Mouse (Mus musculus) hindbrain, postnatal 0 days (tissue): ENCODE results near the gene Fpr3. TPM values are rescaled to one million over a fixed set of nuclear protein-coding genes. Genes with fewer than 3 reads are reported as not detected.

Experiments used
- ATAC-seq: fragments of 200-750 bp; cut with Nextera tagmentation; 2 replicates; pipeline ENCODE4 v1.8.0; 2017; ENCODE audit warnings: mild to moderate bottlenecking, moderate TSS enrichment, moderate library complexity
- DNase-seq: peaks from one replicate; pipeline ENCODE4 v3.0.0-alpha.2; 2015; ENCODE audit warnings: low spot score
- H3K27ac ChIP-seq: fragments of 300-500 bp; sonication (generic); 2 replicates; pipeline ENCODE4 v1.5.1; 2014; ENCODE audit warnings: mild to moderate bottlenecking
- H3K27me3 ChIP-seq: fragments of 300-500 bp; sonication (generic); 2 replicates; pipeline ENCODE4 v1.6.1; 2014; ENCODE audit warnings: low read length, mixed read lengths; ENCODE audit not compliant: insufficient read depth
- H3K36me3 ChIP-seq: fragments of 300-500 bp; sonication (generic); 2 replicates; pipeline ENCODE4 v1.6.1; 2014; ENCODE audit warnings: low read length, mixed read lengths; ENCODE audit not compliant: insufficient read depth
- H3K4me1 ChIP-seq: fragments of 300-500 bp; sonication (generic); 2 replicates; pipeline ENCODE4 v1.6.1; 2014; ENCODE audit warnings: antibody characterized with exemption, low read length, mixed read lengths; ENCODE audit not compliant: insufficient read depth
- H3K4me2 ChIP-seq: fragments of 300-500 bp; sonication (generic); 2 replicates; pipeline ENCODE4 v1.6.1; 2014; ENCODE audit warnings: low read depth, mild to moderate bottlenecking, low read length, moderate library complexity, mixed read lengths
- H3K4me3 ChIP-seq: fragments of 300-500 bp; sonication (generic); 2 replicates; pipeline ENCODE4 v1.5.1; 2014; ENCODE audit warnings: low read length
- H3K9ac ChIP-seq: fragments of 300-500 bp; sonication (generic); replicated peaks from 2 replicates; pipeline ENCODE4 v1.6.1; 2014; ENCODE audit warnings: mild to moderate bottlenecking, low read length, moderate library complexity, mixed read lengths
- H3K9me3 ChIP-seq: fragments of 300-500 bp; sonication (generic); 2 replicates; pipeline ENCODE4 v1.6.1; 2016; ENCODE audit warnings: low read length, mixed read lengths
- CTCF ChIP-seq: IDR thresholded peaks from 2 replicates; pipeline ENCODE4 v1.5.1; 2016; ENCODE audit warnings: antibody characterized with exemption, control low read depth, low read depth
- WGBS: fragments of 180-500 bp; shearing (Covaris S2); extraction: QIAGEN DNeasy Blood & Tissue Kit; methylation state at CpG from one replicate; pipeline ENCODE4 v1.1.7; 2014; 5-methylcytosine and 5-hydroxymethylcytosine counted together
- polyA plus RNA-seq: library from polyadenylated mRNA; unstranded; fragments of >200 nt; fragmentation: Nextera tagmentation; extraction: Ambion mirVana; gene quantifications from 2 replicates; pipeline ENCODE4 v1.2.1, GENCODE M21; 2015
- total RNA-seq: library from RNA; depleted of rRNA; stranded (reverse); fragments of >200 nt; gene quantifications from 2 replicates; pipeline ENCODE4 v1.2.3, GENCODE M21; 2014

Fpr3 gene
- total and polyA plus RNA-seq, 2 experiments from 2014 or later = not detected

DNA sequence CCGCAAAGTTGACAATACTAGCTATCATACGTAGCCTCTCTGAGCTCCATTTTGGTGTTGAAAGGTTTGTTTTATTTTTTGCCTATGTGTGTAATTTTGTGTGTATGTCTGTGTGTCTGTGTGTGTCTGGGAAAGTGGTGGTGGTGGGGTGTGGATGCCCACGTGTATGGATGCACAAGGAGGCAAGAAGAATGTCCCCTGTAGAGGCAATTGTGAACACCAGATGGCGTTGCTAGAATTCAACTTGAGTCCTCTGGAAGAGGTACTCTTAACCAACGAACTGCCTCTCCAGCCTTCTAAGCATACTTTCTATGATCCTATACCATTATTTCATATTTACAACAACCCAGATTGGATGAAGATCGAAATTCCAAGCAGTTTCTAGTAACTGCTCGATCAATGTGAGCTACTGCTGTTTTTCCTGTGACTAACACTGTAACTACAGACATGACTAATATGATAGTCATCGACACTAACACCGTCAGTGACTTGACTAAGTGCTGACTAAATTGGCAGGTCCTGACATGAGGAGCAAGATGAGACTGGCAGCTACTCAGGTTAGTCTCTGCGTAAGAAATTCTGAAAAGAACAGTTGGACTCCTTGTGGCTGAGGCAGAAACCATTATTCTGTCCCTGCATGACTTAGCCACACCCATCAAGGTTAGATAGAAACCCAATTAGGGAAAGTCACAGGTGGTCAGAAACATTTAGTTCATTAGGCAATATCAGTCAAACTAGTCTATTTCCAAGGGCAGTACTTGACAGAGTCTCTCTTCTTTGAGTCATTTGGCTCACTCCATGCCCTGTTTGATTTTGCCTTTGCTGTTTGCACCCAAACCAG is 42.2 kb upstream of the Fpr3 start:
- H3K4me1 ChIP-seq = no peaks in the 10 kb centered on the region
- WGBS = 71% methylated on average over 10 of the region's 10 CpGs

DNA sequence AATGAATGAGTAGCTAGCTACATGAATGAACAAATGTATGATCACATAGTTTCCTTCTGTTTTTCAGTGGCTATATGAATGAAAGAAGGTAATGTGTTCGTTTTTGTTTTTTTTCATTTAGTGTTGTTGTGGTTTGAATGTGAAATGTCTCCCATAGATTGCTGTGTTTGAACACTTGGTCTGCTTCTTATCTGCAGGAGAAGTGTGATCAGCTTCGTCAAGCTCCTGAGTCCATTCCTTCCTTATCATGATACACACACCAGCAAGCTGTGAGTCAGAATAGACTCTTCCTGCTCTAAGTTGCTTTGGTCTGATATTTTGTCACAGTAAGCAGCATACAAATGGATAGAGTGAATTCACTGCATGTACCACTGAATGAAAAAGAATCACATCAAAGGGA is 38.7 kb upstream of the Fpr3 start:
- H3K9ac ChIP-seq = no peak overlapping the region
- no peaks in the 10 kb centered on the region for H3K36me3 ChIP-seq
- no peaks in the 10 kb centered on the region for H3K9me3 ChIP-seq
- DNase-seq (no peak), ATAC-seq (no peak)
- WGBS = 76% methylated on average over 2 of the region's 2 CpGs
- H3K27me3 ChIP-seq = no peaks in the 10 kb centered on the region
- no peaks in the 10 kb centered on the region for H3K4me1 ChIP-seq
- no peak overlapping the region for H3K4me2 ChIP-seq
- no peak overlapping the region for H3K27ac ChIP-seq
- H3K4me3 ChIP-seq = no peak overlapping the region
- TF ChIP-seq CTCF = no peak

More for the DNA sequence above, 42.2 kb upstream of the Fpr3 start:
- Histone ChIP-seq H3K4me2 (no peak overlapping the region), H3K27me3 (no peaks in the 10 kb centered on the region), H3K36me3 (no peaks in the 10 kb centered on the region; the same call in 1 of the 2 replicates), H3K9ac (no peak overlapping the region), H3K4me3 (no peak overlapping the region), H3K27ac (no peak overlapping the region), H3K9me3 (no peaks in the 10 kb centered on the region)
- DNase-seq = no peak
- TF ChIP-seq CTCF = peak; percentile 40; the same call in 1 of the 2 replicates
- ATAC-seq = no peak

DNA sequence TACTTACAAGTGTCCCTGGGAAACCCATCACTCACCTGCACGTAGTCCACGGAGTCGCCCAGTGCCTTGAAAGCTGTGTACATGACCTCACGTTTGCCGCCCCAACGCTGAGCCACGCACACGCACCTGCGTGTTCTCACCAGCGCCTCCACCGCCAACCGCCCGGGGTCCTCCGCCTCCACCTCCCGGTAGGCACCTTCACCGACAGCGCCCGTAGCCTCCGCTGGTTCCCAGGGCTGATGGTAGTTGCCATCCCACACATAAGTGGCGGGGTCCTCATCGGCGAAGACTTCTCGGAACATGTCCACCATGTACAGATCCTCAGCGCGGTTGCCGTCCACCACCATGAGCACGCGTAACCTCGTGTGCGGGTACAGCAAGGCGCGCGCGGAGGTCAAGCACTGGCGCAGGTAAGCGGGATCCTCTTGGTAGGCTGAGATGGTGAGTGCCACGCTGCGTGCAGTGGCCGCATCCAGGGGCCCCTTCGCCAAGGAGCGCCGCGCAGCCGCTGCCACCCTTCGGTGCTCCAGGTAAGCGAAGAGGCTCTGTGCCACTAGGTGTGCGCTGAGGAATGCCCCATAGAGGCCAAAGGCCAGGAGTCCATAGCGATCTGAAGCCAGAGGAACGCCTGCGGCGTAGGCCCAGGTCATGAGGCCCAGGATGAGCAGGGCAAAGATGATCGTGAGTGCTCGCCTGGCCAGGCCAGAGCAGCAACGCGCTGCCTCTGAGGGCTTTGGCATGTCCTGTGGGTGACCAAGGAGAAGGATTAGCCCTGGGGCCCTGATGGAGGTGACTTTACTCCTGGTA is 37.5 kb upstream of the Fpr3 start:
- WGBS = 26% methylated on average over 55 of the region's 55 CpGs
- peak; percentile 38 for DNase-seq
- no peak overlapping the region; the same call in 1 of the 2 replicates for H3K27ac ChIP-seq

DNA sequence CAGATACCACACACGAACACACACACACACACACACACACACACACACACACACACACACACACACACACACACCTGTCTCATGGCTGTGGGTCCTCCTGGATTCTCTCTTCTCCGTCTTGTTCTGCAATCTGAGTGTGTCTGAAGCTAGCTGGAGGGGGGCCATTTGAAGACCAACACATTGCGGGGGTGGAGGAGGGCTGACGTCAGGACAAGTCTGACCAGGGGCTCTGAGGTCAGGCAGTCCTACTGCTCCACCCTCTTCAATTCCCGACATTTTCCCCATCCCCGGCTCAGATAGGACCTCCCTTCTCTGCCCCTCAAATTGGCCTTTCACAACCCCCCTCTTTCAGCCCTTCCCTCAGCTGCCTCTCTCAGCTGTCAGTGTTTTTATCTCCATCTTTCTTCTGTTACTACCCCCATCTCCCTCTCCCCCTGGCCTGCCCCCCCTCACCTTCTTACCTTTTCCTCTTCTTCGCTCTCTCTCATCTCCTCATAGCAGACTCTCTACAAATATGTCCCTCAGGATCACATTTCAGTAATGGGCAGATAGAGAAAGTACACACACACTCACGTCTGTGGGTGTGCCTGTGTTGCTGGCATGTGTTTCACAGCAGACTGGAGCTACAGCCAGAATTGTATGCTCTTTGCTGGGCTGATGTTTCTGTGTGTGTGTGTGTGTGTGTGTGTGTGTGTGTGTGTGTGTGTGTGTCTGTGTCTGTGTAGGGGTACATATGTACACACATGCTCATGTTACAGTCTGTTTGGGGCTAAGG is 32.4 kb upstream of the Fpr3 start, which contains the start of gene Has1:
TSS of gene Has1 (minus strand) at position 142 of the 775 bp plus-strand sequence.
- 62% methylated on average over 8 of the region's 8 CpGs for WGBS

More for the DNA sequence above, 37.5 kb upstream of the Fpr3 start:
- ATAC-seq = peak; percentile 64
- H3K4me3 ChIP-seq = peak overlapping the region; percentile 33
- no peaks in the 10 kb centered on the region for H3K9me3 ChIP-seq
- no peaks in the 10 kb centered on the region for H3K36me3 ChIP-seq
- H3K27me3 ChIP-seq = no peaks in the 10 kb centered on the region
- peak; percentile 17; the same call in 1 of the 2 replicates for TF ChIP-seq CTCF
- H3K4me2 ChIP-seq = peak overlapping the region; percentile 52
- peak overlapping the region; percentile 44 for H3K9ac ChIP-seq
- H3K4me1 ChIP-seq = no peaks in the 10 kb centered on the region

DNA sequence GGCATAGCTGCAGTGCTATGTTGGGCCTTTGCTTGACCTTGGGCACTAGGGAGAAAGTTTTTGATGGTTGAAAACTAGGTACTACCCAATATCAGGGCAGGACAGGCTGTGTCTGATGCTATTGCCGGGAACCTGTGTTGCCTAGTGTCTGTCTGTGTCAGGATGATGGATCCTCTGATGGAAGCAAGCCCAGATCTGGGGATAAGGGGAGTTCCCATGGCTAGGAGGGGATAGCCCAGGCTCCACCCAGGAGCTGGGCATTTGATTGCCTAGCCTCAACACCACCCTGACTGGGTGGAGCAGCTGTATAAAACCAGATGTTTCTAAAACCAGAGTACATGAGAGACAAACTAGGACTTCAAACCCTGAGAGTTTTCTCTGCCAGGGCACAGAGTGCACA is 31.0 kb upstream of the Fpr3 start:
- Histone ChIP-seq H3K4me1 (no peaks in the 10 kb centered on the region), H3K4me2 (no peak overlapping the region), H3K4me3 (no peak overlapping the region), H3K36me3 (no peaks in the 10 kb centered on the region), H3K9me3 (no peaks in the 10 kb centered on the region), H3K27ac (no peak overlapping the region), H3K9ac (no peak overlapping the region), H3K27me3 (no peaks in the 10 kb centered on the region)
- no peak for TF ChIP-seq CTCF
- ATAC-seq (no peak), DNase-seq (no peak)
- WGBS = 69% methylated on average over 1 of the region's 1 CpGs

More for the DNA sequence above, 32.4 kb upstream of the Fpr3 start, which contains the start of gene Has1:
- DNase-seq (no peak), ATAC-seq (peak; percentile 8; the same call in 1 of the 2 replicates)
- Histone ChIP-seq H3K9me3 (no peaks in the 10 kb centered on the region), H3K27ac (no peak within 1 kb of the TSS), H3K27me3 (no peaks in the 10 kb centered on the region), H3K36me3 (no peaks in the 10 kb centered on the region), H3K4me1 (no peaks in the 10 kb centered on the region), H3K9ac (no peak within 1 kb of the TSS), H3K4me3 (no peak within 1 kb of the TSS), H3K4me2 (no peak within 1 kb of the TSS)
- TF ChIP-seq CTCF = no peak

DNA sequence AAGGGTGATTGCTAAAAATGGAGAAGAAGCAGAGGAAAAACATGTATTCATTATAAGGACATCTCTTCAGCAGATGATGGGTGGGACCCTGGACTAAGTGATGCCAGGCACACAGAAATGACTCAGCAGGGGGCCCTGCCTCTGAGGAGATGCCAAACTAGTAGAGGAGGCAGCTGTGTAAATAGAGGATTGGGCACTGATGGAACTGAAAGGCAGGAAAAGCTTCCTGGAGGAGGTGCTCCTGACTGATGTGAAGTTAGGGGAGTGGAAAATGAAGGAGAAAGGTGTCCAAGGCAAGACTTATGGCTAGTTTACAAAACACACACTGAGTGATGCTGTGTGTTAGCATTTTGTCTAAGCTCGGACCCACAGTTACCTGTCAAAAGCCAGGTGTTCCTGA is 30.2 kb upstream of the Fpr3 start:
- DNase-seq (no peak), ATAC-seq (no peak)
- Histone ChIP-seq H3K36me3 (no peaks in the 10 kb centered on the region), H3K4me2 (no peak overlapping the region), H3K9ac (no peak overlapping the region), H3K27ac (no peak overlapping the region), H3K4me1 (no peaks in the 10 kb centered on the region), H3K9me3 (no peaks in the 10 kb centered on the region), H3K27me3 (no peaks in the 10 kb centered on the region), H3K4me3 (no peak overlapping the region)
- no peak for TF ChIP-seq CTCF
- 93% methylated on average over 1 of the region's 1 CpGs for WGBS
